Mouse (Mus musculus): ENCODE results near the gene Tpm1. TPM values are rescaled to one million over a fixed set of nuclear protein-coding genes. Genes with fewer than 3 reads are reported as not detected.

Gene Tpm1
- 10 to 100 TPM; 15.6 to 16.2 TPM for total RNA-seq (2023)

GRCm38 (mm10) chr9:67049086-67049824, at the start of gene Tpm1:
Gene Tpm1, minus strand, starts transcription at chr9:67049406.

DNA sequence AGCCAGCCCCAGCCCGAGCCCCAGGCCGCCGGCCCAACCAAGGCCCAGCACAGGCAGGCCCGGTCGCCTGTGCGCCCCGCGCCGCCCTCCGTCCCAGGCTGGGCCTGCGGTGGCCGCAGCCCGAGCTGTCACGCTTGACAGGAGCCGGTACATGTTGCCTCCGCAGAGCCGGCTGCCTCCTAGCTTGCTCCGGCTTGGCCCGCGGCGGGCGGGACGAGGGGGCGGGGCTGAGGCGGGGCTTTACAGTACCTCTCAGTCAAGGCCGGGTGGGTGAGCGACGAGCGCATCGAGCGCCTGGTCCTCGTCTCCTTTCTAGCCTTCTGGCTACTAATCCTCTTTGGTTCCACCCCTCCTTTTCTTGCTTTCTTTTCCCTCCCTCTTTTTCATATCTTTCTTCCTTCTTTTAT, 74.0 kb downstream of the Tpm1 start, which contains the start of gene Lactb:
Gene Lactb, minus strand, starts transcription at position 246 of the 407 bp plus-strand sequence.

Other genes starting within 250 kb of the Tpm1 start
- gene Aph1c, start 214.7 kb downstream of the Tpm1 start, total RNA-seq (2023): 10 to 100 TPM; 12.1 to 12.2 TPM
- gene Rab8b, start 129.7 kb downstream of the Tpm1 start, total RNA-seq (2023): 10 to 100 TPM; 82.5 to 84.2 TPM
- 10 to 100 TPM; 81.7 to 96.6 TPM for gene Rps27l, start 103.3 kb downstream of the Tpm1 start, total RNA-seq (2023)
- gene Lactb, start 73.9 kb downstream of the Tpm1 start, total RNA-seq (2023): 10 to 100 TPM; 16.6 to 21.0 TPM

Data from neutrophil, adult 59 days (primary cell).